Mouse (Mus musculus) heart, postnatal 36 days (tissue): Measurements from ENCODE around the gene Anxa6. TPM values are rescaled to one million over a fixed set of nuclear protein-coding genes. Genes with fewer than 3 reads are reported as not detected.
"Not testable (repeated sequence)": the region's sequence is repeated elsewhere in the genome, so short reads cannot be mapped to it uniquely, and the experiment has no call there.

ENCODE experiments used
- DNase-seq, 2 experiments: peaks; one replicate each; pipeline ENCODE4 v3.0.0; 2021 to 2022
- intact Hi-C: fragments of 180-260 bp; cut with DNase I; formaldehyde crosslinking; loops from one replicate; pipeline ENCODE4 v1.15.1; 2025
- total RNA-seq, 2 experiments: library from RNA; stranded (reverse); gene quantifications; 2 replicates each; pipeline ENCODE4 v1.2.3; 2021

Gene Anxa6
- total RNA-seq, 2 experiments from 2014 or later: 234 to 241 TPM

- intact Hi-C loops: no loop called here
- DNase-seq: no peak
Measured at GRCm38 (mm10) chr11:54971365-54972048, 61.7 kb downstream of the Anxa6 start.

GRCm38 (mm10) chr11:54965234-54965633 lies 68.0 kb downstream of the Anxa6 start:
- intact Hi-C loops: no loop called here
- no peak for DNase-seq

GRCm38 (mm10) chr11:54962810-54963209 lies 70.4 kb downstream of the Anxa6 start, which contains the start of gene Tnip1:
TSS of gene Tnip1 (minus strand) at chr11:54962917.
- peak in 1 of 2 experiments; percentile 39 for DNase-seq

GRCm38 (mm10) chr11:54961921-54962320 lies 71.3 kb downstream of the Anxa6 start:
- intact Hi-C loops: no loop called here
- no peak for DNase-seq

More at GRCm38 (mm10) chr11:54962810-54963209, 70.4 kb downstream of the Anxa6 start, which contains the start of gene Tnip1:
- intact Hi-C loops: no loop called here

- DNase-seq: no peak
- intact Hi-C loops: no loop called here
Measured at GRCm38 (mm10) chr11:54961164-54961850, 71.9 kb downstream of the Anxa6 start.

- no peak for DNase-seq
- intact Hi-C loops: no loop called here
Measured at GRCm38 (mm10) chr11:54960251-54960650, 73.0 kb downstream of the Anxa6 start.

- intact Hi-C loops: no loop called here
- DNase-seq: no peak
Measured at GRCm38 (mm10) chr11:54958571-54959073, 74.6 kb downstream of the Anxa6 start.

GRCm38 (mm10) chr11:54957708-54958107 lies 75.5 kb downstream of the Anxa6 start:
- intact Hi-C loops: not testable (repeated sequence)

GRCm38 (mm10) chr11:54956912-54957311 lies 76.3 kb downstream of the Anxa6 start:
- DNase-seq: no peak
- intact Hi-C loops: no loop called here

More at GRCm38 (mm10) chr11:54957708-54958107, 75.5 kb downstream of the Anxa6 start:
- not testable (repeated sequence) for DNase-seq

GRCm38 (mm10) chr11:54955735-54956480 lies 77.3 kb downstream of the Anxa6 start:
- DNase-seq: peak; percentile 99 to 100
- intact Hi-C loops: no loop called here

- DNase-seq, intact Hi-C loops: not testable (repeated sequence)
Measured at GRCm38 (mm10) chr11:54955400-54955734, 77.9 kb downstream of the Anxa6 start.

- intact Hi-C loops: no loop called here
- no peak for DNase-seq
Measured at GRCm38 (mm10) chr11:54954716-54955115, 78.5 kb downstream of the Anxa6 start.

- intact Hi-C loops: no loop called here
- DNase-seq: no peak
Measured at GRCm38 (mm10) chr11:54953993-54954446, 79.2 kb downstream of the Anxa6 start.

GRCm38 (mm10) chr11:54952651-54953050 lies 80.6 kb downstream of the Anxa6 start:
- intact Hi-C loops: no loop called here

GRCm38 (mm10) chr11:54950684-54951083 lies 82.6 kb downstream of the Anxa6 start:
- no peak for DNase-seq
- intact Hi-C loops: no loop called here

More at GRCm38 (mm10) chr11:54952651-54953050, 80.6 kb downstream of the Anxa6 start:
- DNase-seq: no peak

GRCm38 (mm10) chr11:54949717-54950116 lies 83.5 kb downstream of the Anxa6 start:
- intact Hi-C loops: no loop called here
- no peak for DNase-seq

- no peak for DNase-seq
- intact Hi-C loops: no loop called here
Measured at GRCm38 (mm10) chr11:54944702-54945101, 88.5 kb downstream of the Anxa6 start.

GRCm38 (mm10) chr11:54940056-54940455 lies 93.2 kb downstream of the Anxa6 start:
- DNase-seq: no peak
- intact Hi-C loops: no loop called here

GRCm38 (mm10) chr11:54939501-54939900 lies 93.7 kb downstream of the Anxa6 start:
- DNase-seq: no peak
- intact Hi-C loops: loop anchor here (5.0 kb wide), 1 partner anchor 148 kb away; no protein-coding TSS in a partner anchor

- intact Hi-C loops: loop anchor here (5.0 kb wide), 1 partner anchor 151 kb away; no protein-coding TSS in a partner anchor
- no peak for DNase-seq
Measured at GRCm38 (mm10) chr11:54936771-54937140, 96.5 kb downstream of the Anxa6 start.
